Mouse (Mus musculus) liver, embryonic 16.5 days (tissue): ENCODE results near the gene Atp13a3. TPM values are rescaled to one million over a fixed set of nuclear protein-coding genes. Genes with fewer than 3 reads are reported as not detected.
"Not testable (repeated sequence)": the region's sequence is repeated elsewhere in the genome, so short reads cannot be mapped to it uniquely, and the experiment has no call there.

ENCODE experiments used
- ATAC-seq: fragments of 200-750 bp; cut with Nextera tagmentation; 2 replicates; pipeline ENCODE4 v1.8.0; 2017; ENCODE audit warnings: low read depth, mild to moderate bottlenecking, moderate number of reproducible peaks, moderate library complexity
- H3K27ac ChIP-seq: fragments of 300-500 bp; sonication (generic); 2 replicates; pipeline ENCODE4 v1.5.1; 2014; ENCODE audit warnings: mild to moderate bottlenecking, low read length
- H3K27me3 ChIP-seq: fragments of 300-500 bp; sonication (generic); 2 replicates; pipeline ENCODE4 v1.6.1; 2014; ENCODE audit warnings: low read depth, low read length, mixed read lengths; ENCODE audit not compliant: control insufficient read depth, insufficient read depth
- H3K36me3 ChIP-seq: fragments of 300-500 bp; sonication (generic); 2 replicates; pipeline ENCODE4 v1.6.1; 2014; ENCODE audit warnings: mild to moderate bottlenecking; ENCODE audit not compliant: control insufficient read depth, insufficient read depth
- H3K4me1 ChIP-seq: fragments of 300-500 bp; sonication (generic); 2 replicates; pipeline ENCODE4 v1.6.1; 2014; ENCODE audit warnings: low read depth, low read length, mixed read lengths; ENCODE audit not compliant: control insufficient read depth
- H3K4me2 ChIP-seq: fragments of 300-500 bp; sonication (generic); 2 replicates; pipeline ENCODE4 v1.6.1; 2014; ENCODE audit warnings: low read depth, low read length, mixed read lengths
- H3K4me3 ChIP-seq: fragments of 300-500 bp; sonication (generic); 2 replicates; pipeline ENCODE4 v1.5.1; 2014; ENCODE audit warnings: low read depth, mild to moderate bottlenecking, low read length
- H3K9ac ChIP-seq: fragments of 300-500 bp; sonication (generic); 2 replicates; pipeline ENCODE4 v1.6.1; 2014; ENCODE audit warnings: low read depth, low read length
- H3K9me3 ChIP-seq: fragments of 300-500 bp; sonication (generic); replicated peaks from 2 replicates; pipeline ENCODE4 v1.6.1; 2016; ENCODE audit warnings: low read length; ENCODE audit not compliant: control insufficient read depth
- WGBS: fragments of 180-500 bp; shearing (Covaris S2); extraction: QIAGEN DNeasy Blood & Tissue Kit; methylation state at CpG from one replicate; pipeline ENCODE4 v1.1.7; 2014; ENCODE audit not compliant: insufficient replicate concordance; 5-methylcytosine and 5-hydroxymethylcytosine counted together
- polyA plus RNA-seq: library from polyadenylated mRNA; unstranded; fragments of >200 nt; fragmentation: Nextera tagmentation; extraction: Ambion mirVana; gene quantifications from 2 replicates; pipeline ENCODE4 v1.2.1, GENCODE M21; 2015

Atp13a3 gene
- polyA plus RNA-seq, 1 experiment from 2014 or later: 5.1 TPM

DNA sequence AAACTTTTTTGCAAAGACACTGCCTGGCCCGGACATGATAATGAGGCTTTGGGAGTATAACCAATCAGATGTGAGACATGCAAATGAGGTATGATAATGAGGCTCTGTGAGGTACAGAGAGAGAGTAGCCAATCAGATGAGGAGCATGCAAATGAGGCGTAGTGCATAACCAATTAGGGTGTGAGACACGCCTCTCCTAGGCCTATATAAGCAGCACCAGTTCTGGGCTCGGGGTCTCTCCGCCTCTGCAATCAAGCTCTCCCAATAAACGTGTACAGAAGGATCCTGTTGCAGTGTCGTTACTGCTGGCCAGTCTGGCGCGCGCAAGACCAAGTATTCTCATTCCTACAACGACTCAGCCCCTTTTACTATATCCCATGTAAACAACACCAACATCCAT is 52.3 kb downstream of the Atp13a3 start:
- not testable (repeated sequence) for H3K27me3 ChIP-seq, ATAC-seq, H3K4me2 ChIP-seq, H3K9ac ChIP-seq, H3K4me3 ChIP-seq, H3K9me3 ChIP-seq, H3K4me1 ChIP-seq, H3K27ac ChIP-seq
- WGBS: 87% methylated on average over 11 of the region's 11 CpGs
- peaks cover 20% of the 10 kb centered on the region for H3K36me3 ChIP-seq

DNA sequence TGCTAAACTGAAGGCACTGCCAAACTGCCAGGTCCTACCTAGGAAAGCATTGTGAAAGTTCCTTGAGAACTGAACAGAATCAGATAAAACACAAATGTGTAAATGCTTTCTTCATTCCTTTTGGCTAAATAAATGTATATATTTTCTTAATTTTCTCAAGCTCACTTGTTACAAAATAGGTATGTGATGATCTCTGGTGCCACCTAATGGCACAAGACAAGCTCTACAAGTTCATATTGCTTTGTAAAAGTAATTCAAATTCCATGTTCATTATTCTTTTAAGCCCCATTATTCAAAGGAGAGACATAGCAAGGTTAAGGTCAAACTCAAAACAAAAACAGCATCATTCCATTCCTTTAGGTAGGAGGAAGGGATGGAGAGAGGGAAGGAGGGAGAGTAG is 91.5 kb downstream of the Atp13a3 start:
- peaks cover 17% of the 10 kb centered on the region for H3K4me1 ChIP-seq
- no peak overlapping the region for H3K4me2 ChIP-seq
- no peak for ATAC-seq
- H3K36me3 ChIP-seq: peaks cover 4% of the 10 kb centered on the region
- H3K4me3 ChIP-seq: no peak overlapping the region
- no peak overlapping the region for H3K27ac ChIP-seq
- peaks cover 11% of the 10 kb centered on the region for H3K27me3 ChIP-seq
- H3K9ac ChIP-seq: no peak overlapping the region
- H3K9me3 ChIP-seq: no peaks in the 10 kb centered on the region

DNA sequence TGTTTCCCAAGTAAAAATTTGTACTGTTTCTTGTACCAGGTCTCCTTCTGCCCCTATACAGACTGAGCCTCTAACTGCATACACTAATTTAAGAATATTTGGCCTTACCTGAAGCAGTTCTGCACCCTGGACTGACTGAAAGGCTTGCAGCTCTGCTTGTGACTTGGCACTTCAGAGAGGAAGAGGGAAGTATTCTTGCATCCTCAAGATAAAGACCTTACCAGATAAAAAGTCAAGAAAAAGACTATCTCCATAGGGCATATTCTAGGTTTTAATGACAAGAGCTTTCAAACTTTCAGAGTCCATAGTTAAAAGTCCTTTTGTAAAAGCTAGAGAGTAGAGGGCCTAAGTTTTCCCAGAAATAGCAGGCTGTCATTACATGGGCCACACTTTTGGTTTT is 95.1 kb downstream of the Atp13a3 start, which contains the start of gene Gp5:
Gp5 (minus strand) TSS at position 133 of the 400 bp plus-strand sequence.
- H3K27ac ChIP-seq: no peak within 1 kb of the TSS
- ATAC-seq: peak; percentile 59
- peak within 1 kb of the TSS; percentile 86 for H3K4me2 ChIP-seq
- peaks cover 3% of the 10 kb centered on the region for H3K36me3 ChIP-seq
- H3K9ac ChIP-seq: no peak within 1 kb of the TSS
- no peaks in the 10 kb centered on the region for H3K9me3 ChIP-seq
- peak within 1 kb of the TSS; percentile 61 for H3K4me3 ChIP-seq
- peaks cover 33% of the 10 kb centered on the region for H3K27me3 ChIP-seq
- peaks cover 26% of the 10 kb centered on the region for H3K4me1 ChIP-seq

DNA sequence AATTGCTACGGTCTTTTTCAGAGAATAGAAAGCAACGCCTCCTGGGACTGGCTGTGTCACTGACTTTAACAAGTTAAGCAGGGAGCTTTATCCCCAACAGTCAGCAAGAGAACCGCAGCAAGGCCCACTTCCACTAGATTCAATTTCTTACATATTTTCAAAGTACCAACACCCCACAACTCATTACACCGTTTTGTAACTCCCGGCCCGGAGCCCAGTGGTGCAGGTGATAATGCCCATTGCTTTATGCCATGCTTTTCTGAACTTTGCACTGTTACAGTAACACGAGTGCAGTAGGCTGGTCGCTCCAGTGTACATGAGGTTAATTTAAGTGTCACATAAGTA is 95.6 kb downstream of the Atp13a3 start:
- no peak overlapping the region for H3K27ac ChIP-seq
- H3K4me1 ChIP-seq: peaks cover 26% of the 10 kb centered on the region
- WGBS: 24% methylated on average over 8 of the region's 8 CpGs
- no peaks in the 10 kb centered on the region for H3K9me3 ChIP-seq
- no peaks in the 10 kb centered on the region; the same call in 1 of the 2 replicates for H3K36me3 ChIP-seq
- peak overlapping the region; percentile 61 for H3K4me3 ChIP-seq
- ATAC-seq: no peak
- H3K4me2 ChIP-seq: peak overlapping the region; percentile 86
- H3K27me3 ChIP-seq: peaks cover 33% of the 10 kb centered on the region
- H3K9ac ChIP-seq: no peak overlapping the region

DNA sequence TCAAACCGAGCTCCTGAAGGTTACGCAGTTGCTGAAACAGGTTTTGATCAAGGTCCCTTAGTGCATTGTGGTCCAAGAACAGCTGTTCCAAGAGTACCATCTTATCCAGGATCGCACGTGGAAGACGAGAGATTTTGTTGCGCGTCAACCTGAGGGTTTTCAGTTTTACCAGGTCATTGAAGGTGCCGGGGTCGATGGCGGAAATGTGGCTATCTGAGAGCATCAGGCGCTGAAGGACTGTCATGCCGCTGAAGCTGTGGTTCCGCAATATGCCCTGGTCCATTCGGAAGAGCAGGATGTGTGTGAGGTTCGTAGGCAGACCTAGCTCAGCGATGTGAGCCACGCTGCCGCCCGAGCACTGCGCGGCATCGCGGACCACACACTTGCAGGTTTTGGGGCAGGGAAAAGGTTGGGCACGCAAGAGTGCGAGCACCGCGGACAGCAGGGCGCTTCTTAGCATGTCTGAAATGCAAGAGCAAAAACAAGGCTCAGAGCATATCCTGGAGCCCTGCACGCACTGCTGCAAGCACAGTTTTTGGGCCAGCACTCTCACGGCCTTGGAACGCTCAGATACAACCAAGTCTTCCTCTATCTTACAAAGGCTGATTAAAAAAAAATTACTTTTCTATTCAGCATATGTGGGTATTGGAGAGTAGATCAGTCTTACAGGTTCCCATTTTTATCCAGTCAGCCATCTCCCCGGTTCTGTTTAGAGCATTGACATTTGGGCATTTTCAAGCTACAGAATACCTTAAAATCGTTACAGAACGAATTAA is 96.2 kb downstream of the Atp13a3 start:
- H3K27me3 ChIP-seq: peaks cover 33% of the 10 kb centered on the region
- WGBS: 2% methylated on average over 34 of the region's 34 CpGs

DNA sequence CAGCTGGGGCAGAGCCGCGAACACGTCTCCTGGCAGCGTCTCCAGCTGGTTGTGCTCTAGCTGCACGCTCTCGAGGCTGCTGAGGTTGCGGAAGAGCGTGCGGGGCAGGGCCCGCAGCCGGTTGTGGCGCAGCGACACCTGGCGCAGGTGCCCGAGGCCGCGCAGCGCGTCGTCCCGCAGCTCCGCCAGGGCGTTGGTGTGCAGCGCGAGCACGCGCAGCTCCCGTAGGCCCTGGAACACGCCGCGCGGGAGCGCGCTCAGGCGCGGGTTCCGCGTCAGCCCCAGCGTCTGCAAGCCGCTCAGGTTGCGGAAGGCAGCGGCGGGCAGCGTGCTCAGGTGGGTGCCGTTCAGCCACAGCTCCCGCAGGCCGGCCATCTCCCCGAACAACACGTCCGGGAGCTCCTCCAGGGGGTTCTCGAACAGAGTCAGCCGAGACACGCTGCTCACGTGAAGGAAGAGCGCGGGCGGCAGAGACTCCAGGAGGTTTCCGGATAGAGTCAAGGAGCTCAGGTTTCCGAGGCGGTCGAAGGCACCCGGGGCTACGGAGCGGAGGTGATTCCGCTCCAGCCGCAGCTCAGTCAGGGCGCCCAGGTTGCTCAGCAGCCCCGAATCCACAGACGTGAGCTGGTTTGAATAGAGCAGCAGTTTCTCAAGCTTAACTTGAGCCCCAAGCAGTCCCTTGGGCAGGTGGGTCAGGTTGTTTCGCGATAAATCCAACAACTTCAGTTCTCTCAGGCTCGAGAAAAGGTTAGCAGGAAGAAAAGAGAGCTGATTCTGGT is 97.0 kb downstream of the Atp13a3 start:
- under 1% methylated on average over 72 of the region's 72 CpGs for WGBS
- H3K4me3 ChIP-seq: peak overlapping the region; percentile 61
- no peaks in the 10 kb centered on the region for H3K9me3 ChIP-seq
- H3K27ac ChIP-seq: no peak overlapping the region
- H3K4me2 ChIP-seq: peak overlapping the region; percentile 86
- H3K9ac ChIP-seq: peak overlapping the region; percentile 6; the same call in 1 of the 2 replicates
- peaks cover 33% of the 10 kb centered on the region for H3K27me3 ChIP-seq
- peaks cover 26% of the 10 kb centered on the region for H3K4me1 ChIP-seq
- peak; percentile 66 for ATAC-seq
- no peaks in the 10 kb centered on the region for H3K36me3 ChIP-seq

More for the DNA sequence above, 96.2 kb downstream of the Atp13a3 start:
- Histone ChIP-seq H3K4me2 (peak overlapping the region; percentile 86), H3K36me3 (no peaks in the 10 kb centered on the region), H3K27ac (no peak overlapping the region), H3K9me3 (no peaks in the 10 kb centered on the region), H3K4me3 (peak overlapping the region; percentile 61), H3K4me1 (peaks cover 26% of the 10 kb centered on the region), H3K9ac (no peak overlapping the region; the same call in 1 of the 2 replicates)
- no peak for ATAC-seq

DNA sequence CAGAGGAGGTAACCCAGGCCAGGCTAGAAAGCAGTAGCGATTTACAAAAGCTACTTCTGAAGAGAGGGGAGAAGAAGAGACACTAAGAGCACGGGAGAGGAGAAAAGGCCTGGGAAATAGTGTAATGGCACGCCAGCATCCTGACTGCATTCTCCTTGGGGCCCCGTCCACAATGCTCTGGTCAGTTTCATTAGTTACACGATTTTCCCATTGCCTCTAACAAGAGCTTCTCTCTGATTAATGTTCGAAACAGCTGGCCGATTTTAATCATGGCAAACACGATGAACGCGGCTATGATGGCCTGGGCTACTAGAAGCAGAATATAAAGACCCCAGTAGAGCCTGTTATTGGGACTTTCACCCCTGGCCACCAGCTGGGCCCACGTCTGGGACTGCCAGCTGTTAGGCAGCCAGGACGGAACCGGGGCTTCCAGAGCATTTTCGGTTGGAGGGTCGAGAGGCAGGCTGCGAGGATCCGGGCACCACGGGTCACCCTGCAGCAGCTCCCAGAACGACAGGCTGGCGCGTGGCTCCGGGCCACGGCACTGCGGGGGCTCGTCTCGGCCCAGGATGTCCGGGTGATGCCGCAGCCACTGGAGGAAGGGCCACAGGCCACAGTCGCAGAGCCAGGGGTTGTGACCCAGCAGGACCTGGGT is 97.7 kb downstream of the Atp13a3 start:
- 22% methylated on average over 29 of the region's 29 CpGs for WGBS
- no peaks in the 10 kb centered on the region for H3K36me3 ChIP-seq
- no peaks in the 10 kb centered on the region for H3K9me3 ChIP-seq
- H3K4me3 ChIP-seq: peak overlapping the region; percentile 61
- no peak overlapping the region for H3K27ac ChIP-seq
- peaks cover 33% of the 10 kb centered on the region for H3K27me3 ChIP-seq
- peak overlapping the region; percentile 86 for H3K4me2 ChIP-seq
- H3K9ac ChIP-seq: peak overlapping the region; percentile 6; the same call in 1 of the 2 replicates
- H3K4me1 ChIP-seq: peaks cover 26% of the 10 kb centered on the region
- ATAC-seq: peak; percentile 10; the same call in 1 of the 2 replicates

DNA sequence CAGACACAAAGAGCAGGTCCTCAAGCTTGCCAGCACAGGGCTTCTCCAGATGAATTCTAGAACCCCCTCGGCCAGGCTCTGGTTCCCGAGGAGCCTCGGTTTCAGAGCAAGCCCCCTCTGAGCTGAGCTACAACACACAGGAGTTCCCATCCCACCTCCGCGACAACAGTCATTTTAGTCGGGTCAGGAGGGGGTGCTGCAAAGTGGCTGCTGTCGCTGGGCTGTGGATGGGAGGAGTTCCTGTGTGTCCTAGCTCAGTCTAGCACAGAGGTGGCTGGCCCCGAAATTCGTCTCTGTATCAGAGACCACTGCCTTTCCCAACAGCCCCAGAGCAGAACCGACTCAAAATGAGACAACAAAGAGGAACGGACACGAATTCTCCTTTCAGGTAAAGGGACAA is 98.5 kb downstream of the Atp13a3 start:
- WGBS: 53% methylated on average over 12 of the region's 12 CpGs
- Histone ChIP-seq H3K4me3 (no peak overlapping the region), H3K9me3 (no peaks in the 10 kb centered on the region), H3K9ac (no peak overlapping the region), H3K4me1 (peaks cover 26% of the 10 kb centered on the region), H3K36me3 (no peaks in the 10 kb centered on the region), H3K27me3 (peaks cover 33% of the 10 kb centered on the region), H3K27ac (no peak overlapping the region), H3K4me2 (no peak overlapping the region)
- no peak for ATAC-seq
